Mouse (Mus musculus) kidney, postnatal 0 days (tissue): ENCODE measurements at regions not wholly inside any gene's neighbourhood (a gene's known extent, or its start where the extent isn't known, plus 50 kb on each side); places are given as distances from the start of the nearest gene placed in this dataset.

Source experiments
- ATAC-seq: fragments of 200-750 bp; cut with Nextera tagmentation; replicated peaks from 2 replicates; pipeline ENCODE4 v1.8.0; 2017; ENCODE audit warnings: low read depth, moderate number of reproducible peaks, moderate TSS enrichment, moderate library complexity; ENCODE audit not compliant: low FRiP score
- DNase-seq: peaks from one replicate; pipeline ENCODE4 v3.0.0-alpha.2; 2016; ENCODE audit warnings: low spot score
- H3K27ac ChIP-seq: fragments of 300-500 bp; sonication (generic); 2 replicates; pipeline ENCODE4 v1.5.1; 2014; ENCODE audit warnings: mild to moderate bottlenecking
- H3K27me3 ChIP-seq: fragments of 300-500 bp; sonication (generic); 2 replicates; pipeline ENCODE4 v1.6.1; 2014; ENCODE audit warnings: low read length, mixed read lengths; ENCODE audit not compliant: insufficient read depth
- H3K36me3 ChIP-seq: fragments of 300-500 bp; sonication (generic); 2 replicates; pipeline ENCODE4 v1.6.1; 2014; ENCODE audit warnings: low read length, mixed read lengths; ENCODE audit not compliant: insufficient read depth
- H3K4me1 ChIP-seq: fragments of 300-500 bp; sonication (generic); replicated peaks from 2 replicates; pipeline ENCODE4 v1.6.1; 2014; ENCODE audit warnings: antibody characterized with exemption, low read length, mixed read lengths; ENCODE audit not compliant: insufficient read depth
- H3K4me2 ChIP-seq: fragments of 300-500 bp; sonication (generic); 2 replicates; pipeline ENCODE4 v1.6.1; 2014; ENCODE audit warnings: mild to moderate bottlenecking, low read length, moderate library complexity, mixed read lengths
- H3K4me3 ChIP-seq: fragments of 300-500 bp; sonication (generic); replicated peaks from 2 replicates; pipeline ENCODE4 v1.5.1; 2014; ENCODE audit warnings: low read depth, low read length
- H3K9ac ChIP-seq: fragments of 300-500 bp; sonication (generic); 2 replicates; pipeline ENCODE4 v1.6.1; 2014; ENCODE audit warnings: low read depth, low read length
- H3K9me3 ChIP-seq: fragments of 300-500 bp; sonication (generic); replicated peaks from 2 replicates; pipeline ENCODE4 v1.6.1; 2016; ENCODE audit warnings: low read length, inconsistent platforms, mixed read lengths
- CTCF ChIP-seq: IDR thresholded peaks from 2 replicates; pipeline ENCODE4 v1.5.1; 2016; ENCODE audit warnings: antibody characterized with exemption, low read depth, mild to moderate bottlenecking, moderate library complexity
- WGBS: fragments of 180-500 bp; shearing (Covaris S2); extraction: QIAGEN DNeasy Blood & Tissue Kit; methylation state at CpG from one replicate; pipeline ENCODE4 v1.1.7; 2014; 5-methylcytosine and 5-hydroxymethylcytosine counted together

- no peaks in the 10 kb centered on the region for H3K4me1 ChIP-seq
- ATAC-seq (no peak), DNase-seq (no peak)
- H3K27me3 ChIP-seq: no peaks in the 10 kb centered on the region
- no peak overlapping the region for H3K4me2 ChIP-seq
- TF ChIP-seq CTCF: no peak
- no peak overlapping the region for H3K27ac ChIP-seq
- H3K9me3 ChIP-seq: no peaks in the 10 kb centered on the region
- H3K36me3 ChIP-seq: no peaks in the 10 kb centered on the region
- no peak overlapping the region for H3K9ac ChIP-seq
- H3K4me3 ChIP-seq: no peak overlapping the region
Measured at GRCm38 (mm10) chrX:157024343-157024742, 390.8 kb downstream of the Phex start.

- H3K4me1 ChIP-seq: no peaks in the 10 kb centered on the region
- no peak overlapping the region for H3K4me3 ChIP-seq
- TF ChIP-seq CTCF: no peak
- H3K27me3 ChIP-seq: no peaks in the 10 kb centered on the region
- no peak overlapping the region for H3K9ac ChIP-seq
- peak; percentile 54 for DNase-seq
- no peak overlapping the region for H3K4me2 ChIP-seq
- no peak overlapping the region for H3K27ac ChIP-seq
- 53% methylated on average over 1 of the region's 1 CpGs for WGBS
- no peak for ATAC-seq
- no peaks in the 10 kb centered on the region for H3K36me3 ChIP-seq
- no peaks in the 10 kb centered on the region for H3K9me3 ChIP-seq
Measured at GRCm38 (mm10) chrX:157021851-157022250, 393.3 kb downstream of the Phex start.

GRCm38 (mm10) chrX:157020337-157020736 is 394.8 kb downstream of the Phex start:
- no peak overlapping the region for H3K4me2 ChIP-seq
- H3K4me1 ChIP-seq: no peaks in the 10 kb centered on the region
- no peak overlapping the region for H3K9ac ChIP-seq
- no peaks in the 10 kb centered on the region for H3K36me3 ChIP-seq
- ATAC-seq: no peak
- H3K9me3 ChIP-seq: no peaks in the 10 kb centered on the region
- no peak overlapping the region for H3K27ac ChIP-seq
- WGBS: 48% methylated on average over 3 of the region's 3 CpGs
- H3K27me3 ChIP-seq: no peaks in the 10 kb centered on the region
- no peak for TF ChIP-seq CTCF
- peak; percentile 23 for DNase-seq
- H3K4me3 ChIP-seq: no peak overlapping the region

- H3K27me3 ChIP-seq: no peaks in the 10 kb centered on the region
- no peak for TF ChIP-seq CTCF
- ATAC-seq (no peak), DNase-seq (no peak)
- H3K9me3 ChIP-seq: no peaks in the 10 kb centered on the region
- no peak overlapping the region for H3K4me3 ChIP-seq
- no peak overlapping the region for H3K27ac ChIP-seq
- H3K9ac ChIP-seq: no peak overlapping the region
- no peaks in the 10 kb centered on the region for H3K4me1 ChIP-seq
- no peak overlapping the region for H3K4me2 ChIP-seq
- WGBS: 82% methylated on average over 2 of the region's 2 CpGs
- no peaks in the 10 kb centered on the region for H3K36me3 ChIP-seq
Measured at GRCm38 (mm10) chrX:156989986-156990518, 425.1 kb downstream of the Phex start.

GRCm38 (mm10) chrX:156947093-156947492 is 468.0 kb downstream of the Phex start:
- no peak for TF ChIP-seq CTCF
- H3K9me3 ChIP-seq: no peaks in the 10 kb centered on the region
- no peaks in the 10 kb centered on the region for H3K27me3 ChIP-seq
- 88% methylated on average over 1 of the region's 1 CpGs for WGBS
- H3K36me3 ChIP-seq: no peaks in the 10 kb centered on the region
- DNase-seq: no peak
- no peaks in the 10 kb centered on the region for H3K4me1 ChIP-seq
- no peak overlapping the region for H3K4me3 ChIP-seq
- H3K9ac ChIP-seq: no peak overlapping the region
- no peak overlapping the region for H3K27ac ChIP-seq
- no peak for ATAC-seq
- H3K4me2 ChIP-seq: no peak overlapping the region

- Histone ChIP-seq H3K9me3 (no peaks in the 10 kb centered on the region), H3K9ac (no peak overlapping the region), H3K4me3 (no peak overlapping the region), H3K36me3 (no peaks in the 10 kb centered on the region), H3K27me3 (no peaks in the 10 kb centered on the region), H3K4me2 (no peak overlapping the region), H3K4me1 (no peaks in the 10 kb centered on the region), H3K27ac (no peak overlapping the region)
- WGBS: 85% methylated on average over 1 of the region's 1 CpGs
- peak; percentile 33 for DNase-seq
- no peak for TF ChIP-seq CTCF
- ATAC-seq: no peak
Measured at GRCm38 (mm10) chrX:156944223-156944622, 470.9 kb downstream of the Phex start.

- Histone ChIP-seq H3K9ac (no peak overlapping the region), H3K27ac (no peak overlapping the region), H3K4me3 (no peak overlapping the region), H3K4me2 (no peak overlapping the region), H3K4me1 (no peaks in the 10 kb centered on the region), H3K36me3 (no peaks in the 10 kb centered on the region), H3K27me3 (no peaks in the 10 kb centered on the region), H3K9me3 (no peaks in the 10 kb centered on the region)
- 64% methylated on average over 1 of the region's 1 CpGs for WGBS
- DNase-seq (peak; percentile 12), ATAC-seq (no peak)
- TF ChIP-seq CTCF: peak; percentile 58
Measured at GRCm38 (mm10) chrX:156913363-156913762, 501.7 kb downstream of the Phex start.
